Mouse (Mus musculus) MN1 (cell line): ENCODE results near the gene Lrrc63.
"Not testable (repeated sequence)": the region's sequence is repeated elsewhere in the genome, so short reads cannot be mapped to it uniquely, and the experiment has no call there.

ENCODE experiments used
- DNase-seq: peaks from one replicate; pipeline ENCODE4 v3.0.0-alpha.2; 2016; ENCODE audit warnings: low spot score

The Lrrc63 gene

DNA sequence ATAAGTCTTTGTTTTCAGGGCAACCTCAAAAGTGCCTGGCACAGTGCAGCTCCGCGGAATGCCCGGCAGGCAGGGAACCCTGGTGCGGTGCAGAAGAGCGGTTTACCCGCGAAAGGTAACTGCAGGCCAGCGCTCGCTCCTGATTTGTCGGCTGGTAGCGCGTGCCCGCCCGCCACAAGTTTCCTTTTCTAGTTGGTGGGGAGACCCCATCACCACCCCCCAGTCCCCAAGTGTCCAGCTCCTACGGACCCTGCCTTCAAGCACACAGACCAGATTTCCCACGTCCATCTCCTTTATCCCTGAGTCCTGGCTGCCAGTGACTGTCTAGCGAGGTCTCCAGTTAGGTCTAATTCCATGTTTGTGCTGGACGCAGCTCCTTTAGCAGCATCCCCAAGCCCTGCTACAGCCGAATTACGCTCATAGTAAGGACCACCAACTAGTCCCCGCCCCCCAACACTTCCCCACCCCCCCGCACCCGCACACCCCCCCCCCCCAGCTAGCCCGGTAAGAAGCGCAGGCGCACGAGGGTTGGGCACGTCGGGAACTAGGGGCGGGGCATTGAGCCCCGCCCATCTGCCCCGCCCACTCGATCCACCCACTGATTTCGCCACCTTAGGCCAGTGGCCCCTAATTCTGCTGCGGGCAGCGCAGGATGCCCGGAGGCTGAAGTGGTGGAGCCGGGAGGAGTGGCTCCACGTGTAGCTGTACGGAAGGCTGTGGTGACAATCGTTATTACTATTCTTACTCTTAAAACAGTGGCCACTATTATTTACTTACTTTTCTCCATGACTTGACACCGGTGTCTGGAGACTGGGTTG lies at the start of gene Lrrc63, which contains the start of gene Lcp1:
Lrrc63 (minus strand) TSS at position 381 of the 818 bp plus-strand sequence.
Lcp1 (plus strand) TSS at position 601 of the 818 bp plus-strand sequence.
- no peak for DNase-seq

DNA sequence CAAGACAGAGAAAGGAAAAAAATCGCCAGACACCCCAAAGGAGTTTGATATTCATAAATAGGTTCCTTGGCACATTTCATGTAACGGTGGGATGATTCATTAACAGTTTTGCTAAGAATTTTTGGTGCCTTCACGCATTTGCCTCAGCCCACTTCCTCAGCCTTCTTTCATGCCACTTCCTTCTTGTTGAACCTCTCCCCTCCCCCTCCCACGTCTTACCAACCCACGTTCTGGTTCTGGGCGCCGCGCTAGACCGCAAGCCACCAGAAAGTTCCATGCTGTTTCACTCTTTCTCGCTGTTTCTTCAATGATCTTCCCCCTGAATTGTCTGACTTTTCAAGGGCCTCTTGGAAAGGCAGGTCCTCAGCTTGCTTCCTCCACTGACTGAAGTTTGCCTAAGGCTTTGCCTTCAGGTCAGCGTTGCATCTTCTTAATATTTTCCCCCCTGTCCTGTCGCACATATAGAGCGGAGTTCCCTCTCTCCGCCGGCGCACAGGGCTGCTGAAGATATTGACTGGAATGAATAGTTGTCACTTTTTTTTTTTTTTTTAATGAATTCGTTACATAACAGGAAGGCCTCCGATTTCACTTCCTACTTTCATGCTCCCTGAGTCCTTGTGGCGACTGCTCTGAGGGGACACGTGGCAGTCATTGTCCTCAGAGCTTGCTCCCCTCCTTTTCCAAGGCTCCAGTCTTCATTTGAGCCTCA lies 48.7 kb upstream of the Lrrc63 start:
- no peak for DNase-seq

DNA sequence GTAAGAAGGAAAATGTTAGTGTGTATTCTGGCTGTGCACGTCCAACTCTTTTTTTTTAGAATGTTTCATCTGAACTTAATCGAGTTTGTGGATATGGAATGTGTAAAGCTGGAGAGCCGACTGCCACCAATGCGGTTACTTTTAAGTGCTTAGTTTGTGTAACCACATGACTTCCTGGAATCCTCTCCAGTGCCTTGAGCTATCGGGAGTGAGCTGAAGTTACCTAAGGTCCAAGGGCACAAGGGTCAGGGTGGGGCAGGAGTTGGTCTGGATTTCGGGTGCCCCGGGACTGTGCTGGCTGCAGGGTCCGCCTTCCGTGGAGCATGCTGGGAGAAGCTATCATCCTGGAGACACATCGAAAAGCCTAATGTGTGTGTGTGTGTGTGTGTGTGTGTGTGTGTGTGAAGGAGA lies 48.1 kb upstream of the Lrrc63 start:
- no peak for DNase-seq

DNA sequence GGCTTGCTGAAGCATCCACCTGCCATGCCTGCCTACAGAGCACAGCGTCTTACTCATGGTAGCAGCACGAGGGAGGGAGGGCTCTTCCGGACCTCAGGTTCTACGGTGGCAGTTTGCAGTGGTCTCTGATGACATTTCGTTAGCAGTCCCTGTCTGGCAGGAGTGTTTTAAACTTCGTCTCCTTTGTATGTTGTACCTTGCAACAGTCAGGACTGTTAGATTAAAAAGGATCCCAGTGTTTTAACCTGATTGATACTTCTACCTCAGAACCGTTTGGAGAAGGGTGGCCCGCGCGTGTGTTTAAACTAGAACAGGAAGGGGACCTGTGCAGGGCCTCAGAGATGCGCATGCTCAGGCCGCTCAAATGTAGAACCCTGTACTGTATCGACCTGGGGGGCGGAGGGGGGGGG lies 47.7 kb upstream of the Lrrc63 start:
- no peak for DNase-seq

DNA sequence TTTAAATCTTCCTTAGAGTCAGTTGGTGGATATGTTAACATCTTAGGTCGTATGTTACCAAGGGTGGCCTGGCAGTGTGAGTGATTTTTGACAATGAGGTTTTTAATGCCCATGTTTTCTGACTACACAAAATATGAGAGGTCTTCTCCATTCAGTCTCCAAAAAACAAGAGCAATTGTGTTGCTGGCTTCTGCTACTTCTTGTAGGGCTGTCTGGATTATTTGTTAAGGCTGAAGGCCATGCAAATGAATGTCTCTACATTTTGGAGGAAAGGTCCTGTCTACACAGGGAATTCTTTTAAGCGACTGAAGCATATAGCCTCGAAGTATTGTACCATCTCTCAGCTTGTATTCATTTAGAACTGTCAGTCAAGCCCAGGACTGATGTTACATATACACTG lies 46.7 kb upstream of the Lrrc63 start:
- no peak for DNase-seq

DNA sequence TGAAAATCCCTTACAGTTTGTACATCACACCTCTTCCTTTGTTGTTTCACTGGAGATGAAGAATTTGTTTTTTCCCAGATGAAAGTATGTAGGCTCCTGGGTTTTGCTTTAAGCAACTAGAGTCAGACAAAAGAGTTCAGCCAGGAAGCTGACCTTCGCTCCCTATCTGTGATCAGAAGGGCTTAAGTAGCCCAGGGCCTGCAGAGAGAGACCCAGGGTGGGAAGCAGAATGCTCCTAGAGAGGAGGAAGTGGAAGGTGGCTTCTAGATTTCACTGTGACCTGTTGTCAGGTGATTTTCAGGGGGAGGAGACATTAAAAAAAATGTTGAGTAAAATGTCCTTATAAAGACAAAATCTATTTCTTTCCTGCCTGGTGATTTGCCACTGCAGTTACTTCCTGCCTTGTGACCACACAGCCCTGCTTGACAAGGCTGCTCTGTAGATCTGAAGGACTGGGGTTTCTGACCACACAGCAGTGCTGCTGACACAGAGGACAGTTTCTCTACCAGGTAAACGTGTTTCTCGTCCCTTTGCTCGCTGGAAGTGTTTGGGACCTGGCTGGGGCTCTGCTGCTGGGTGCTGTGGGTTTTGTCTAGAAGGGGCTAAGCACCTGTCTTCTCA lies 45.9 kb upstream of the Lrrc63 start:
- DNase-seq = no peak

DNA sequence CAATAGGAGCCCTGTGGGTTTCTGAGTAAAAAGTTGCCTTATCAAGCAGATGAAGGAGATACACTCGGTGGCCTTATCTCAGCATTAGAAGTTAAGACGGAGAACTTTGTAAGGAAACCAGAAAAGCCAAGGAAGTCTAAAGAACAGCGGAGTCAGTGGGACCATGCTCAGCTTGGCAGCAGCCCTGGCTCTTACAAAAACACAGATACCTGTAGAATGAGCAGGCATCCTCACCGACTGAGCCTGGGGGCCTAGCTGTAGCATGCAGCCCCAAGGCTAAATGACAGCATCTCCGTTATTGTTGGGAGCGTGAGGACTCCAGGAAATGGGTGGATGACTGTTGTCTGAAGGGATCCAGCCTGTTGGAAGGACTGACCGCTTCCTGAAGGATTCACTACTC lies 45.1 kb upstream of the Lrrc63 start:
- DNase-seq = no peak

DNA sequence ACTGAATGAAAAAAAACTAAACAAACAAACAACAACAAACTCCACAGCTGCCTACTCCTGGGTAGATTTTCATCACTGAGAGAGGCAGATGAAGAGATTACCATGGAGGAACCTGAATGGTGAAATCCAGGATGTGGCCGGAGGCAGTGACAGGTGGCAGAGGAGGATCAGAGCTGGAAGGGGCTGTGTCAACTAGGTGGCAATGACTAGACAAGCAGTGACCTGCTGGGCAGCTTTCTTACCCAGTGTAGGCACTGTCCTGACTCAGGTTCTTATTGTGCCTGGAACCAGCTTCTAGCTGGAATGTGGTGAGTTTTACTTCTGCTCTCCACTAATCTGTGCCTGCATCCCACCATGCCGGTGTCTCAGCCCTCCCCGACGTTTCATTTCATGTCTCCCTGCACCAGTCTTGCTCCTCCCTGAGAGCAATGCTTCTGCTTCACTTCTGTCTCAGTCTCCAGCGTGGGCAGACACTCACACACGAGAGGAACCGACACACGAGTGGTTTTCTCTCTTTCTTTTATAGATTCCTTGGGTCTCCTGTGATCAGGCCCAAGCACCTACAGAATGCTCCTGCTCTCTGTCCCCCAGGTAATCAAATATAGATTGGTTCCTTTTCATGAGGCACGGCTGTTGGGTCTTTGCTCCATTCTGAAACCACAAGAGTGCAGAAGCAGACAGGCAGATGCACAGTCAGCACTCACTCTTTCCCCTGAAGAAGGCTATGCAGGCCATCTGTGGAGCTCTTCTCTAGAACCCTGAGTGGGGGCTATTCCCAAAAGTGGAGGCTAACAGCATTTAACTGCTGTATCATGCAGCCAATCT lies 44.3 kb upstream of the Lrrc63 start:
- DNase-seq = no peak

DNA sequence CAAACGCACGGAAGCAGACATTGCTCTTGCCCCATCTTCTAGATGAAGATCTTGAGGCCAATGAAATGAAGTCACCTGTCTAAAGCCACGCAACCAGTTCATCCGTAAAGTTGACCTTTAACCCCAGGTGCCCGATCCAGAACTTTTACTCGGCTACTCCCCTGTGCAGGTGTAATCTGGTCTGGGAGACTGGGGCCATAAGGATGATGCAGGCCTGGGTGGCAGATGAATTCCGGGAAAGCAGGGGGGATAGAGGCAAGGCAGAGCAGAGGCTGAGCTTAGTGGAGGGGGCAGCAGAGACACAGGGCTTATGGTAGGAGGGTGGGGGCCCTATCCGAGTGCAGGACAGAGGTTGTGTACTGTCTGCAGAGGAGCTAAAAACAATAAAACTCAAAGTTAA lies 43.6 kb upstream of the Lrrc63 start:
- DNase-seq = no peak

DNA sequence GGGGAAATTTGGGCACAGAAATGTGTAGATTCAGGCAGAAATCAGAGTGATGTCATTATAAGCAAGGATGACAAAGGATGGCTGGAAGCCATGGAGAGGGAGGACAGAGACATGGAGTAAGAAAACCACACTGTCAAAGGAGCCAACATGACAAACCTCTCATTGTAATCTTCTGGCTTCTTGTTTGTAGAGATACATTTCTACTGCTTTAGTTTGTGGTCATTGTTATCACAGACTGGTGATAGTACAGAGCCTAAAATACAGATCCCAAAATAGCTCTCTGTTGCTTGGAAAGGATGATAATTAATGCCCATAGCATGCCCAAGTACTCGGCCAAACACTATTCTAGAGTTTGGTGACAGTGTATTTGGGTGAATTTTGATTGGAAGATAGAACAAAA lies 39.9 kb upstream of the Lrrc63 start:
- no peak for DNase-seq

DNA sequence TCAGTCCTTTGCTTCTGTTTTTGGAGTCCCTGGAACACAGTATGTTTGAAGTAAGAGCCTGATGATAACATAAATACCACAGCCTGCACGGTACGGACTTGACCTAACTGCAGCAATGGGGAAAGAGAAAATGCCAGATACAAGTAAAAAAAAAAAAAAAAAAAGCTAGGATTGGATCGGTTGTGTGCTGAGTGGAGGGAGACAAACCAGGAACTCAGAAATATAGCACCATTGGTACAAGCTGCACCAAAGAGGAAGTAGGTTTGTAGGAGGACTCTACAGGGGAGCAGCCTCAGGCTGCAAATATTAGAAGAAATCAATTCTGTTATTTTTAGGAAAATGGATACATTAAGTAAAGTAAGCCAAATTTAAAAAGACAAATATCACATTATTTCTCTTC lies 37.8 kb upstream of the Lrrc63 start:
- DNase-seq = no peak

DNA sequence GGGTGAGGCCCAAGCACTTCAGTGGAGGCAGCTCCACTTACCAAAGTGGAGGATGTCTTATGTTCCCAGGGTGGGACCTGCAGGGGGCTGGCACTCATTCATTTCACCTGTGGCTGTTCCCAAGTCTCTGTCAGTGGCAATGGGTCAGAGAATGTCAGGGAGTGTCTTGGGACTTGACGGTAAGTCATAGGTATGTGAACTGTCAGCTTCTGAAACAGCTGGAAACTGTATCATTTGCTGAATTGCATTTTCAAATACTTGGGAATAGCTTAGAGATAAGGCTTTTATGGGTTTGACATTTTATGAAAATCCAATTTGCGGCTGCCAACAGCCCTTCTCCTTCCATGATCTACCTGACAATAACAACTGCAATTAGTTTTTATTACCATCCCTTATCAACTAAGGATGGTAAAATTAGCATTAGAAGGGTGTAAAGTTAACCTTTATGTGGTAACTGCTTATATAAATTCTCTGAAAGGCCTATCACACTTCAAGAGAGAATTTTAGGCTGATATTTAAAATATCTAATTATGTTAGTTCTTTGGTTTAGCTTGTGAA lies 35.0 kb upstream of the Lrrc63 start:
- no peak for DNase-seq

DNA sequence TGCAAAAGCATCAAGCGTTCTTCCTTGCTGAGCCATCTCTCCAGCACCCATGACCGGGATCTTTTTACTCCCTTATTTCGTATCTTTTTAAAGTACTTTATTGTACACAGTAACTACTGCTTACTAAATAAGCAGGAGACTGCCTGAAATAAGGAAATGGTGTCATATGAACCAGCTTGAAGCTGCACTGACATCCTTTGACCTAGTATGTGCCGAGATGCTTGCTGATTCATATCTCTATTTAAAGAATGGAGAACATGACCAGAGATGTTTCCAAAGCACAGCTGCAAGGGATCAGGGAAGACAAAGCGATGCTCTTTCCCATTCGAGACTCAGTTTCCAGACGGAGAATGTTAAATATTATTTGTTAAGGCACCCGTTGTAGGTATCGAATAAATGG lies 33.7 kb upstream of the Lrrc63 start:
- DNase-seq = no peak

DNA sequence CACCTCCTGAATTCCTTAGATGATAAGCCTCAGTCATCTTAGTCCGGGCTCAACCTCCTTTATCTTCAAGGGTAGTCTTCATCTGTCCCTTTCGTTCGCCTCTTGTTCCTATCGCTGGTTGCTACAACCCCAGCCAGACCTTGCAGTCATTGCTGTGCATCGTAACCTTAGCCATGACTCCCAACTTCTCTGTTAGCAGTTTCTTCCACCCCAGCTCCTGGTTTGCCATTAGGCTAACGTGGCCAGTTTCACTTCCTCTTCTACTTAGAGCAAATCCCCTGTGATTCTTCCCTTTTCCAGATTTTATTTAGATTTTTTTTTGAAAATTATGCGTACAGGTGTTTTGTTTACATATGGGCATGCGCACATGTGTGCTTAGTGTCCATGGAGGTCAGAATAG lies 33.2 kb upstream of the Lrrc63 start:
- DNase-seq = no peak

DNA sequence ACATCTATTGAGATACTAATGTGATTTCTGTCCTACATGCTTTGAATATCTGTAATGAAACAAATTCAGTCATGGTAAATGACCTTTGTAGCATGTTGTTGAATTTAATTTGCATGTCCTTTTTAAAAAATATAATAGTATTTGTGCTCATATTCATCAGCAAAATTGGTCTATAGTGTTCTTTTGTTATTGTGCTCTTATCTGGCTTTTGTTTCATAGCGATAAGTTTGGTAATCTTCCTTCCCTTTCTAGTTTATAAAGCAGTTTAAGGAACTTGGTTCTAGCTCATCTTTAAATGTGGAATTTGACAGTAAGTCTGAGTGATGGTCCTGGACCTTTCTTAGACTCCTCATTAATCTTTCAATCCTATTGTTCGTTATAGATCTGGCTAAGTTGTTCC lies 28.7 kb upstream of the Lrrc63 start:
- no peak for DNase-seq

DNA sequence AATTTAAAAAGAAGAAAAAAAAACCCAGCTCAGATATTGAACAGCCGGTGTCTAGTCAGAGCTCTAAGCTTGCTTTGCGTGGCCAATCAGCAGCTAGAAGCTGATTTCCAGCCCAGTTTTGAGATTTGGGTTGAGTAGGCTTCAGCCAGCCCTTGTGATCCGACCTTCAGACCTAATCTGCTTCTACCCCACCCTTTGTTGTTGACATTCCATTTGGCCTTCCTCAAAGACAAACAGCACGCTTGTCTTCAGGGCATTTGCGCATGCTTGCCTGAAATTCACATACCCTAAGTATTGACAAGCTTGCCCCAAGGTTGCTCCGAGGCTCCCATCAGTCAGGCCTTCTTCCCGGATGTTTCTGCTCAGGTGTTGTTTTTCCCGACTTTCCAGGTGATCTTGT lies 23.8 kb upstream of the Lrrc63 start:
- no peak for DNase-seq

DNA sequence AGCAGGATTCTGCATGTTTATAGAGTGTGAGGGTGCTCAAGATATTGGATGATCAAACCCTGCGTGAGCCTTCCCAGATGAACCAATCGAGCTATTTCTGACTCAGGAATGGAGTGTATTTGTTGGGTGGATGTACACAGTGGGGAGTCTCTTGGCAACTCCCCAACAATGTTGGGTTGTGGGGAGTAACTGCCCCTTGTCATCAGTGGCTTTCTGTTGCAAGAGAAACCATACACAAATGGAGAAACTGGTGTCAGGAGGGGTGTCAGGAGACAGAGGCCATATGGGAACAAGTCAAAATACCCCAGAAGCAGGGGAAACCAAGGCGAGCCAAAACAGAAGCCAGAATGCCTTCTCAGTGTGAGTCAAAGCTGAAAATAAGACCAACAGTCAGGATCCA lies 20.5 kb upstream of the Lrrc63 start:
- no peak for DNase-seq

DNA sequence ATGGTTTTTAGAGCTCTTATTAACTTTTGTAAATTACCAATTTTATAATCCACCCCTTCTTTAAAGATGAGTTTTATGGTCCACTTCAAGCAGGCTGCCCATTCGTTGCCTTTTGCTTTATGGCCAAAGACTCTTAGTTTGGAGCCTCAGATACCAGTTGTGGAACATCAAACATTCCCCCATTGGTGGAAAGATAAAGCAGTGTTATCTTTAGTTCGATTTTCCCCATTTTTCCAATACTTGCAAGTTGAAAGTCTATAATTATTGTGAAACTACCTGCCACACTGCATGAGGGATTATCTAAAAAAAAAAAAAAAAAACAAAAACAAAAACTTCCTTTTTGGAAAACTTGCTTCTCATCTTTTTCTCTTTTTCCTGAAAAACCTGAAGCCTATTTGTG lies 20.0 kb upstream of the Lrrc63 start:
- DNase-seq = no peak

DNA sequence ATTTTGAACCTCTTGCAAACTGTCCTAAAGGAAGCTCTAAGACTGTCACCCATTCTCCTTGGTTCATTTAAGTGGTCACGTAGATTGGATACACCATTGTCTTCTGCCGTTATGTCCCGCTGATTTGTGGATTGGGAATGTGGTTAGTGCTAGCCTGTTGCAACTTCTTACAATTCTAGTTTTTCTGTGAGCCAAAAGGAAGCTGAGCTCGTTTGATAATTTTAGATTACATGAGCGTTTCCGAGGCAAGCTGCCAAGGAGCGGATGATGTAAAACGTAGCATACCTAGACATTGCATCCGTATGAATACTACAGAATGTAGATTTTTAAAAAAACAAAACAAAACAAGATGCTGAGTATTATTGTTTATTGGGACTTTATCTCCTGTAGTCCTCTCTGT lies 17.5 kb upstream of the Lrrc63 start:
- no peak for DNase-seq

DNA sequence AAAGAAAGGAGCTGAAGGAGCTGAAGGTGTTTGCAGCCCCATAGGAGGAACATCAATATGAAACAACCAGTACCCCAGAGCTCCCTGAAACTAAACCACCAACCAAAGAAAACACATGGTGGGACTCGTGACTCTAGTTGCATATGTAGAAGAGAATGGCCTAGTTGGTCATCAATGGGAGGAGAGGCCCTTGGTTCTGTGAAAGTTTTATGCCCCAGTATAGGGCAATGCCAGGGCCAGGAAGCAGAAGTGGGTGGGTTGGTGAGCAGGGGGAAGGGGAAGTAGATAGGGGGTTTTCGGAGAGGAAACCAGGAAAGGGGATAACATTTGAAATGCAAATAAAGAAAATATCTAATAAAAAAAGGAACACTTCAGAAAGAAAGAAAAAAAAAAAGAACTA lies 17.0 kb upstream of the Lrrc63 start:
- not testable (repeated sequence) for DNase-seq

DNA sequence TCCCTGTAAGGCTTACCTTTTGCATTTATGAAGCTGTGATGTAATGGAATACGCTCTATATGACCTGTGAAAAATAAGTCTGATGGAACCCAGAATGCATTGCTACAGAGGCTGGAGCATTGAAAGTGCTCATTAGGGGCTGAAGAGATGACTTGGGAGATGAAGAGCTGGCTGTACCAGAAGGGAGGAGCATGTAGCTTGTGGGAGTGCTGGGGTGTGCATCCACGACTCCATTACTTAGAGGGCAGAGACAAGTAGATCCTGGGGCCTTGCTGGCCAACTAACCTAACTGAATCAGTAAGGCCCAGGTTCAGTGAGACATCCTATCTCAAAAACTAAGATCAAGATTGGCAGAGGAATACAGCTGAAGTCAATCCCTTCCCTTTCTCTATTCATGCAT lies 8.5 kb upstream of the Lrrc63 start:
- no peak for DNase-seq

DNA sequence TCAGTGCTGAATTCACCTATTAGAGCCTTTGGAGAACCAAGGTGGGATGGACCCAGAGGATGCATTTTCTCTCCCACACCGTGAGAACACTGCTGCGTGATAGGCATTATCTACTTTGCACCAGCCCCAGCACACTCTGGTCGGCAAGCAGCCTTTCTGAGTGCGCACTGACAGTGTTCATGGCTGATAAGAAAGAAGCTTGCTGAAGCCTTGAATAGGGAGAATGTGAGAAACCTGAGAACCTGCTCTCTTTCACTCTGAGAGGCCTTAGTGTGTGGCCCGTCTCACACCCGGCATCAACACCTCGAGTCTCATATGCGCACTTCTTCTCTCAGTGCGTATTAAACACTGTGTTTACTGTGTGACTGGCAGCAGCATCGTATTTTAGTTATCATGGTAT lies 7.8 kb upstream of the Lrrc63 start:
- no peak for DNase-seq
